Mouse (Mus musculus) stomach, embryonic 15.5 days (tissue): Measurements from ENCODE around the gene Map3k3. TPM values are rescaled to one million over a fixed set of nuclear protein-coding genes. Genes with fewer than 3 reads are reported as not detected.
"Not testable (repeated sequence)": the region's sequence is repeated elsewhere in the genome, so short reads cannot be mapped to it uniquely, and the experiment has no call there.

Source experiments
- ATAC-seq: fragments of 200-750 bp; cut with Nextera tagmentation; 2 replicates; pipeline ENCODE4 v1.8.0; 2017; ENCODE audit warnings: low read depth, moderate number of reproducible peaks, moderate TSS enrichment; ENCODE audit not compliant: insufficient read depth, low FRiP score
- H3K27ac ChIP-seq: fragments of 300-500 bp; sonication (generic); 2 replicates; pipeline ENCODE4 v1.5.1; 2015; ENCODE audit warnings: mild to moderate bottlenecking, inconsistent platforms
- H3K27me3 ChIP-seq: fragments of 300-500 bp; sonication (generic); replicated peaks from 2 replicates; pipeline ENCODE4 v1.6.1; 2015; ENCODE audit warnings: inconsistent platforms
- H3K36me3 ChIP-seq: fragments of 300-500 bp; sonication (generic); 2 replicates; pipeline ENCODE4 v1.6.1; 2015; ENCODE audit warnings: inconsistent platforms
- H3K4me1 ChIP-seq: fragments of 300-500 bp; sonication (generic); 2 replicates; pipeline ENCODE4 v1.6.1; 2015; ENCODE audit warnings: inconsistent platforms
- H3K4me2 ChIP-seq: fragments of 300-500 bp; sonication (generic); 2 replicates; pipeline ENCODE4 v1.6.1; 2015; ENCODE audit warnings: mild to moderate bottlenecking, inconsistent platforms
- H3K4me3 ChIP-seq: fragments of 300-500 bp; sonication (generic); replicated peaks from 2 replicates; pipeline ENCODE4 v1.5.1; 2015; ENCODE audit warnings: inconsistent platforms
- H3K9ac ChIP-seq: fragments of 300-500 bp; sonication (generic); 2 replicates; pipeline ENCODE4 v1.6.1; 2015; ENCODE audit warnings: inconsistent platforms
- H3K9me3 ChIP-seq: fragments of 300-500 bp; sonication (generic); 2 replicates; pipeline ENCODE4 v1.6.1; 2016; ENCODE audit warnings: inconsistent platforms
- whole genome bisulfite sequencing: fragments of 180-500 bp; shearing (Covaris S2); methylation state at CpG from one replicate; pipeline ENCODE4 v1.1.7; 2015; 5-methylcytosine and 5-hydroxymethylcytosine counted together
- polyA plus RNA-seq: library from polyadenylated mRNA; unstranded; fragments of >200 nt; fragmentation: Nextera tagmentation; extraction: Ambion mirVana; gene quantifications from 2 replicates; pipeline ENCODE4 v1.2.1, GENCODE M21; 2015

Map3k3 gene
- polyA plus RNA-seq, 1 experiment from 2014 or later: 19.5 TPM

DNA sequence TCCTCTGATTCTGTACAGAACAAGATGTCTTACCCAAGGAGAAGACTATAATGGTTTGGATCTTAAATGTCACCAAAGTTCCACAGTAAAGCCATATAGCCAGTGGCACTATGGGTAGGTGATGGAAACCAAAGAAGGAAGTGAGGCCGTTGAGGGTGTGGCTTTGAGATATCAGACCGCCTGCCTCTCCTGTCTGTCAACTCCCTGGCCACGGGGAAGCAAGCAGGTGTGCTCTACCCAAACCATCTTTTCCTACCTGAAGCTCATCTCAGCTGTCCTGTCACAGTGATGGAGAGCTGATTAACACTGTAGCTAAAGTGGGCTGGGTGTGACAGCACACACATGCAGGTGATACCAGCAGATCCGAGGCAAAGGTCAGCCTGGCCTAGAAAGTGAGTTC, 113.9 kb downstream of the Map3k3 start:
- no peaks in the 10 kb centered on the region for H3K27me3 ChIP-seq
- 72% methylated on average over 4 of the region's 4 CpGs for WGBS
- H3K36me3 ChIP-seq: peaks cover 37% of the 10 kb centered on the region
- no peak overlapping the region for H3K4me3 ChIP-seq
- no peak overlapping the region for H3K9ac ChIP-seq
- H3K4me2 ChIP-seq: no peak overlapping the region
- no peak overlapping the region for H3K27ac ChIP-seq
- no peaks in the 10 kb centered on the region for H3K9me3 ChIP-seq
- 0 out of 2 replicates have a peak, but pooled peaks cover 2% of the 10 kb centered on the region for H3K4me1 ChIP-seq
- no peak for ATAC-seq

GRCm38 (mm10) chr11:106199997-106200396, 115.6 kb downstream of the Map3k3 start:
- not testable (repeated sequence) for H3K9me3 ChIP-seq, H3K4me1 ChIP-seq, H3K27me3 ChIP-seq, ATAC-seq, H3K4me2 ChIP-seq, H3K27ac ChIP-seq, H3K9ac ChIP-seq, H3K4me3 ChIP-seq
- 91% methylated on average over 7 of the region's 7 CpGs for WGBS
- H3K36me3 ChIP-seq: peaks cover 48% of the 10 kb centered on the region

- Histone ChIP-seq H3K9me3 (no peaks in the 10 kb centered on the region), H3K4me3 (no peak overlapping the region), H3K4me2 (no peak overlapping the region), H3K4me1 (no peaks in the 10 kb centered on the region), H3K36me3 (peaks cover 50% of the 10 kb centered on the region), H3K9ac (no peak overlapping the region), H3K27ac (no peak overlapping the region), H3K27me3 (no peaks in the 10 kb centered on the region)
- ATAC-seq: no peak
- 76% methylated on average over 6 of the region's 6 CpGs for WGBS
Measured at GRCm38 (mm10) chr11:106200756-106201155, 116.3 kb downstream of the Map3k3 start.

GRCm38 (mm10) chr11:106201337-106202122, 117.1 kb downstream of the Map3k3 start:
- Histone ChIP-seq H3K27ac (no peak overlapping the region), H3K9me3 (no peaks in the 10 kb centered on the region), H3K4me2 (no peak overlapping the region), H3K4me1 (no peaks in the 10 kb centered on the region), H3K9ac (no peak overlapping the region), H3K36me3 (peaks cover 49% of the 10 kb centered on the region), H3K27me3 (no peaks in the 10 kb centered on the region), H3K4me3 (no peak overlapping the region)
- ATAC-seq: no peak
- 88% methylated on average over 19 of the region's 19 CpGs for WGBS

DNA sequence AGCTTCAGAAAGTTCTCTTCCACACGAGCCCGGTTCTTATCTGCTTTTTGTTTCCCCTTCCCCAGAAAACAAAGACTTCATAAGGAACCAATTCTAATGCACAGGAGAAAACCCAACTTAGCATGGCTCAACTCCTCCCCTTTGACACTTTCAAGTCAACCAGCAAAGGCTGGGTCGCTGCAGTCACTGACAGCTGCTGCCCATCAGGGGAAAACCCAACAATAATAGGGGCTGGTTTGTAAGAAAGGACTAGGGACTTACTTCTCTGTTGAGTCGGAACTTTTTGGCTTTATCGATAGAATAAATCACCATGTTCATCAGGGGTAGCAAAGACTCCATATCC, 117.7 kb downstream of the Map3k3 start, which contains the start of gene Strada:
Strada (minus strand) TSS at position 46 of the 343 bp plus-strand sequence.
- WGBS: 78% methylated on average over 5 of the region's 5 CpGs
- no peaks in the 10 kb centered on the region for H3K27me3 ChIP-seq
- H3K27ac ChIP-seq: no peak within 1 kb of the TSS
- no peak within 1 kb of the TSS for H3K4me3 ChIP-seq
- peaks cover 49% of the 10 kb centered on the region for H3K36me3 ChIP-seq
- H3K4me1 ChIP-seq: no peaks in the 10 kb centered on the region
- no peaks in the 10 kb centered on the region for H3K9me3 ChIP-seq
- no peak within 1 kb of the TSS for H3K9ac ChIP-seq
- no peak within 1 kb of the TSS for H3K4me2 ChIP-seq
- no peak for ATAC-seq

Other genes with a start within 250 kb of the Map3k3 start
- 39.0 and 41.2 TPM in 2 replicates for gene Cyb561, start 131.3 kb upstream of the Map3k3 start, polyA plus RNA-seq
- gene Ace, start 116.7 kb upstream of the Map3k3 start, polyA plus RNA-seq: 1.1 and 1.8 TPM in 2 replicates
- not detected in 2 replicates for gene Ace3, start 89.9 kb upstream of the Map3k3 start, polyA plus RNA-seq
- gene Kcnh6, start 76.5 kb upstream of the Map3k3 start, polyA plus RNA-seq: 0.80 and 1.3 TPM in 2 replicates
- 54.6 and 57.6 TPM in 2 replicates for gene Dcaf7, start 47.7 kb upstream of the Map3k3 start, polyA plus RNA-seq
- 9.8 and 11.5 TPM in 2 replicates for gene Taco1, start 18.6 kb upstream of the Map3k3 start, polyA plus RNA-seq
- gene Gm10840, start 76.2 kb downstream of the Map3k3 start, polyA plus RNA-seq: not detected in 2 replicates
- gene Limd2, start 76.2 kb downstream of the Map3k3 start, polyA plus RNA-seq: 117 and 136 TPM in 2 replicates
- 16.7 and 18.6 TPM in 2 replicates for gene Strada, start 117.6 kb downstream of the Map3k3 start, polyA plus RNA-seq
- gene Ccdc47, start 131.7 kb downstream of the Map3k3 start, polyA plus RNA-seq: 92.1 and 95.0 TPM in 2 replicates
- gene Ddx42, start 132.3 kb downstream of the Map3k3 start, polyA plus RNA-seq: 58.1 and 66.2 TPM in 2 replicates
- 49.7 and 56.5 TPM in 2 replicates for gene Ftsj3, start 171.5 kb downstream of the Map3k3 start, polyA plus RNA-seq
- 242 and 266 TPM in 2 replicates for gene Psmc5, start 171.5 kb downstream of the Map3k3 start, polyA plus RNA-seq
- gene Smarcd2, start 188.4 kb downstream of the Map3k3 start, polyA plus RNA-seq: 70.2 and 78.3 TPM in 2 replicates
- gene Tcam1, start 192.1 kb downstream of the Map3k3 start, polyA plus RNA-seq: 0.27 and 0.28 TPM in 2 replicates
- not detected in 2 replicates for gene Gh, start 217.3 kb downstream of the Map3k3 start, polyA plus RNA-seq
- gene Cd79b, start 230.1 kb downstream of the Map3k3 start, polyA plus RNA-seq: 3.5 and 3.7 TPM in 2 replicates